Mouse (Mus musculus) adrenal gland, adult (tissue): ENCODE results near the gene Kat2b.
A peak's percentile ranks its signal among the peaks of the same experiment; 100 is the strongest.
"Not testable (repeated sequence)": the region's sequence is repeated elsewhere in the genome, so short reads cannot be mapped to it uniquely, and the experiment has no call there.

ENCODE experiments used
- DNase-seq, 2 experiments: peaks; one replicate each; pipeline ENCODE4 v3.0.0; 2022 to 2023; ENCODE audit warnings: low spot score in 1 of 2; ENCODE audit not compliant: inconsistent age in 2 of 2

Kat2b gene

DNA sequence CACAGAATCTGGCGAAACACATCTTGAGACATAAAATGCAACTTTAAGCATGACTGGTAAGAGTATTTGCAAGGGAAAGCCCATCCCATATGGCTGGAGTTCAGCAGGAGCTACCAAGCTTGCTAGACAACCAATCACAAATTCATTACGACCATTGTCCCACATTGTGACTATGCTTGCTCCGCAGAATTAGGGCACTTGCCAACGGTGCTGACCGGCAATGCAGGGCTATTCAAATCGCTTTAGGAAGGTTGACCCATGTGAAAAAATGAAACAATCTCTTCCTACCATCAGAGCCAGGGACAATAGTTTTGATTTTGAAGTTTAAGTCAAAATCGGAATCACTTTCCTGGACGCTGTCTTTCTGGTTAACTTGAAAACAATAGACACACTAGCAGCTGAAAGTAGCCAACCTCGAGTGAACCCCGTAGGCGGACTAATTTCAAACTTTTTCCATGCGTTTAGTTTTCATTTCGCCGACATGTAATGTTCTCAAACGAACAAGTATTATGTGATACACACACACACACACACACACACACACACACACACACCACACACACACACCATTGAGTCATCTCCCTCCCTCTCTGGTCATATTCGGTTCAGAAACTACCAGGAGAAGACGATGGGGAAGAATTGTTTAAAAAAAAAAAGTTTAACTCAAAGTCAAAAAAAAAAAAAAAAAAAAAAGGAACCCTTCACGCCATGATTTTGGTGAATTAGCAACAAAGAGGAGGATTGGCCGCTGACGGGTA is at the start of gene Kat2b:
Gene Kat2b (plus strand): TSS at position 701 of the 758 bp plus-strand sequence.
- peak; percentile 69 to 93 for DNase-seq

DNA sequence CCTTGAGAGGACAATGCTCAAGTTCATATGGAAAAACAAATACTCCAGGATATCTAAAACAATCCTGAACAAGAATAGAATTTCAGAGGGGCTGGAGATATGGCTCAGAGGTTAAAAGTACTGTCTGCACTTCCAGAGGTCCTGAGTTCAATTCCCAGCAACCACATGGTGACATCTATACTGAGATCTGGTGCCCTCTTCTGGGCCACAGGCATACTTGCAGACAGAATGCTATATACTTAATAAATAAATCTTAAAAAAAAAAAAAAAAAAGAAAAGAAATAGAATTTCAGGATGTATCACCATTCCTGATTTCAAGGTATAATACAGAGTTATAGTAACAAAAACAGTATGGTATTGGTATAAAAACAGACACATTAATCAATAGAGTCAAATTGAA is 47.3 kb upstream of the Kat2b start:
- DNase-seq = no peak

DNA sequence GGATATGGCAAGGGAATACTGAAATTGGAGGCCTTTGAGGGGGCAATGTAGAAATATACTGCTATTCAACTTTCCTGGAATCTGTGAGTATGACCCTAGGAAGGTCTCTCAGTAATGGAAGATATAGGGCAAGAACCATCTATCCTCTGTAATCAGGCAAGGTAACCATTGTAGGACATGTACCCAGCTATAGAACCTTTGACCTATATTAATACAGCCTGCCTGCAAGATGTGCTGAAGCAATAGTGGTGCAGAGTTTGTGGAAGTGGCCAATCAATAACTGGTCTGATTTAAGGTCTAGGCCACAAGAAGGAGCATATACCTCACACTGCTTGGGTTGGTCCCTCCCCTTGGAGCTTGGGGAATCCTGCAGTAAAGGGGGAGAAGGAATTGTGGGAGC is 46.2 kb upstream of the Kat2b start:
- DNase-seq = no peak

- DNase-seq = no peak
Measured at GRCm38 (mm10) chr17:53528034-53528433, 38.6 kb upstream of the Kat2b start.

DNA sequence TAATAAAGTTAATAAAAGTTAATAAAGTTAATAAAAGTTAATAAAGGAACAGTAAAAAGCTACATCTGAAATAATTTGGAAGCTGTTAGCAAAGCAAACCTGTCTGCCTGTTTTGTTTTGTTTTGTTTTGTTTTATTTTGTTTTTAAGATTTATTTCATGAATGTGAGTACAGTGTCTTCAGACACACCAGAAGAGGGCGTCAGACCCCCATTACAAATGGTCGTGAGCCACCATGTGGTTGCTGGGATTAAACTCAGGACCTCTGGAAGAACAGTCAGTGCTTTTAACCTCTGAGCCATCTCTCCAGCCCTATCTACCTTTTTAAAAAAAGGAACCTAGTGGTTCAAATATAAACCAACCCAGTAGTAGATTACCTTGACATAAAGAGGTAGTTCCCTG is 35.5 kb upstream of the Kat2b start:
- DNase-seq = peak; percentile 44 to 67

DNA sequence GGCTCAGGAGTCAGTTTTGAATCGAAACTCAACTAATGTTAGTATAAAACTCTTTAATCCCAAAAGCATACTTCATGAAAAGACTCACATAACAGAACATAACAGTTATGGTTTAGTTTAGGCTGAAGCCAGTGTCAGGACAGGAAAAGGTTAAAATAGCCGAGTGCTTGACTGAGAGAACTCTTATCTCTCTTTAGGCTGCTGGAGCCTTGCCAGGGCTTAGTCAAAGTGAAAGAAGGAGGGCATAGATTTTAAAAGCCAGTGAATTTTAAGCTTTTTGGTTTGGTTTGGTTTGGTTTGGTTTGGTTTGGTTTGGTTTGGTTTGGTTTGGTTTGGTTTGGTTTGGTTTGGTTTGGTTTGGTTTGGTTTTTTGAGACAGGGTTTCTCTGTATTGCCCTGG is 34.2 kb upstream of the Kat2b start:
- peak; percentile 45 to 74 for DNase-seq

DNA sequence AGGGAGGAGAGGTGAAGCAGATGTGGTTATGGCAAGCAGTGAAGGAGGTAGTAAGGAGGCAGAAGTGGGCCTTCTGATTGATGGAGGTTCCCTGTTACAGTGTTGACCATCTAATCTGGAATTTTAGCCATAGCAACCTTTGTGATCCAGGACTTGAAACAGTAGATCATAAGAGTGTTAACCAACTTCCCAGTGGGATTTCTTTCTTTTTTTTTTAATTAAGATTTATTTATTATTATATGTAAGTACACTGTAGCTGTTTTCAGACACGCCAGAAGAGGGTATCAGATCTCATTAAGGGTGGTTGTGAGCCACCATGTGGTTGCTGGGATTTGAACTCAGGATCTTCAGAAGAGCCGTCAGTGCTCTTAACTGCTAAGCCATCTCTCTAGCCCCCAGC is 27.3 kb upstream of the Kat2b start, which contains the start of gene Pp2d1:
Gene Pp2d1 (minus strand): TSS at position 101 of the 400 bp plus-strand sequence.
- not testable (repeated sequence) for DNase-seq

- DNase-seq = peak; percentile 23 to 72
Measured at GRCm38 (mm10) chr17:53542536-53542935, 24.1 kb upstream of the Kat2b start.

- DNase-seq = peak; percentile 19 to 60
Measured at GRCm38 (mm10) chr17:53543591-53544324, 22.9 kb upstream of the Kat2b start.

- DNase-seq = no peak
Measured at GRCm38 (mm10) chr17:53551306-53552299, 15.1 kb upstream of the Kat2b start.

DNA sequence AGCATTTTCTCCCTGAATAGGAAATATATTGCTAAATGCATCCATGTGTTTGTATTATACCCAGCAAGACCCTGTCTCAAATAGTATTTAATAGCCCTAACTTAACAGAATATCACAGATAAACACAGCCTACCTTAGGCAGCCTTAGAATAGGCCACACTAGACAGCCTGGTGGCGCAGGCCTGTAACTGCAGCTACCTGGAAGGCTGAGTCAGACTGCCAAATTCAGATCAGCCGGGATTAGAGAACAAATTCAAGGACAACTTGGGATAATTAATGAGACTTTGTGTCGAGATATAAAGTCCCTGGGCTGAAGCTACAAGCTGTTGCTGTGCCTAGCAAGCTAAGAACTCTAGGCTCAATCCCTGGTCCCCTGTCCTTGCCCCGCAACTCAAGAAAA is 12.6 kb upstream of the Kat2b start:
- DNase-seq = peak; percentile 67 to 84

- DNase-seq = no peak
Measured at GRCm38 (mm10) chr17:53554813-53555212, 11.8 kb upstream of the Kat2b start.

DNA sequence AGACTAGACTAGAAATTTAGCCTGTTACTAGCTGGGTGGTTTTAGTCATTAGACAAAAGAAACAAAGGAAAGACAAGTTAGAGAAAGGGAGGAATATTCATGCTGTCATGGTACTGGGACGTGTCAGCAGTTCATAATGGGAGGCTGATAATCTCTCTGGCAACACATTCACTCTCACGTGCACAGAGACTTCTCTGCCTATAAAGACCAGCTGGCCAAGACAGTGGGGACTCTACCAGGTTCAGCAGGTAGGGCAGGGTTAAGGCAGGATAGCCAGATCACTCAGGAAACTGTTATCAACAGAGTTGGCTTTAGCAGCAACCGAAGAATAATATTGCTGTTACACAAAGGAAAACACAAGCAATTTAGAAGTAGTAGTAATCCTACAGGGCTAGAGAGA is 9.2 kb upstream of the Kat2b start:
- no peak for DNase-seq

DNA sequence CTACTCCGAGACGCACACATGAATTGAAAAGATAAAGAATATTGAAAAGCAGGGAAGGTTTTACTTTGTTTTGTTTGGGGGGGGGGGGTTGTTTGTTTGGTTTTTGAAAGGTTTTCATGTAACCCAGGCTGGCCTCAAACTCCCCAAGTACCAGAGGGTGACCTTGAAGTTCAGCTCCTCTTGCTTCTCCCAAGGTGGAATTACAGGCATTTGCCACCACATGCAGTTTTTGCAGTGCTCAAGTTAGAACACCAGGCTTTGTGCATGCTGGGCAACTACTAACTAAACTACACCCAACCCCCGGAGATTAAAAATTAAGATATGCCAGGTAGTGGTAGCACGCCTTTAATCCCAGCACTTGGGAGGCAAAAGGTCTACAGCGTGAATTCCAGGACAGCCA is 7.0 kb upstream of the Kat2b start:
- DNase-seq = no peak

- no peak for DNase-seq
Measured at GRCm38 (mm10) chr17:53561458-53562029, 5.1 kb upstream of the Kat2b start.

GRCm38 (mm10) chr17:53564837-53565236 is 1.8 kb upstream of the Kat2b start:
- no peak for DNase-seq

- peak; percentile 83 to 95 for DNase-seq
Measured at GRCm38 (mm10) chr17:53566919-53567345, 271 bp downstream of the Kat2b start.

GRCm38 (mm10) chr17:53567346-53568101 is 863 bp downstream of the Kat2b start:
- peak; percentile 77 to 91 for DNase-seq

GRCm38 (mm10) chr17:53568118-53568517 is 1.5 kb downstream of the Kat2b start:
- DNase-seq = peak; percentile 86 to 94
